Mouse (Mus musculus) brown adipose tissue, adult 24 weeks (tissue): Measurements from ENCODE around the gene Slc38a4. TPM values are rescaled to one million over a fixed set of nuclear protein-coding genes. Genes with fewer than 3 reads are reported as not detected.

Experiments
- H3K27ac ChIP-seq: fragments of 200-500 bp; replicated peaks from 2 replicates; pipeline ENCODE4 v1.5.1; 2012; ENCODE audit warnings: low read depth, mild to moderate bottlenecking, low read length
- H3K4me1 ChIP-seq: fragments of 200-500 bp; 2 replicates; pipeline ENCODE4 v1.6.1; 2012; ENCODE audit warnings: low read length, mixed read lengths; ENCODE audit not compliant: control insufficient read depth, insufficient read depth, insufficient read length
- H3K4me3 ChIP-seq: fragments of 200-500 bp; 2 replicates; pipeline ENCODE4 v1.5.1; 2012; ENCODE audit warnings: low read depth, mild to moderate bottlenecking, low read length, moderate library complexity; ENCODE audit not compliant: insufficient read depth
- polyA plus RNA-seq: library from polyadenylated mRNA; stranded (reverse); fragments of >200 nt; gene quantifications from 2 replicates; pipeline ENCODE4 v1.2.4, GENCODE M21; 2012; ENCODE audit not compliant: missing spikeins, insufficient read depth, insufficient read length

The Slc38a4 gene
- polyA plus RNA-seq, 1 experiment, result 0.75 TPM

GRCm38 (mm10) chr15:96974131-96974530, 81.6 kb downstream of the Slc38a4 start:
- Histone ChIP-seq H3K27ac (no peak overlapping the region), H3K4me3 (no peak overlapping the region), H3K4me1 (no peaks in the 10 kb centered on the region)

- no peak overlapping the region for H3K27ac ChIP-seq
- no peaks in the 10 kb centered on the region for H3K4me1 ChIP-seq
- no peak overlapping the region for H3K4me3 ChIP-seq
These were observed 82.4 kb downstream of the Slc38a4 start for GRCm38 (mm10) chr15:96973370-96973769.

GRCm38 (mm10) chr15:96972706-96973274, 83.0 kb downstream of the Slc38a4 start:
- no peak overlapping the region for H3K27ac ChIP-seq
- no peak overlapping the region for H3K4me3 ChIP-seq
- no peaks in the 10 kb centered on the region for H3K4me1 ChIP-seq

GRCm38 (mm10) chr15:96971906-96972305, 83.8 kb downstream of the Slc38a4 start:
- no peaks in the 10 kb centered on the region for H3K4me1 ChIP-seq
- H3K4me3 ChIP-seq, result no peak overlapping the region
- H3K27ac ChIP-seq, result no peak overlapping the region

- Histone ChIP-seq H3K4me1 (no peaks in the 10 kb centered on the region), H3K27ac (no peak overlapping the region), H3K4me3 (no peak overlapping the region)
These were observed 86.0 kb downstream of the Slc38a4 start for GRCm38 (mm10) chr15:96969792-96970191.

- no peak overlapping the region for H3K27ac ChIP-seq
- H3K4me1 ChIP-seq, result no peaks in the 10 kb centered on the region
- H3K4me3 ChIP-seq, result no peak overlapping the region
These were observed 87.0 kb downstream of the Slc38a4 start for GRCm38 (mm10) chr15:96968741-96969140.

- H3K27ac ChIP-seq, result no peak overlapping the region
- no peaks in the 10 kb centered on the region for H3K4me1 ChIP-seq
- no peak overlapping the region for H3K4me3 ChIP-seq
These were observed 89.4 kb downstream of the Slc38a4 start for GRCm38 (mm10) chr15:96966326-96966725.

- no peak overlapping the region for H3K4me3 ChIP-seq
- no peaks in the 10 kb centered on the region for H3K4me1 ChIP-seq
- no peak overlapping the region for H3K27ac ChIP-seq
These were observed 92.0 kb downstream of the Slc38a4 start for GRCm38 (mm10) chr15:96963735-96964134.

- H3K27ac ChIP-seq, result no peak overlapping the region
- H3K4me3 ChIP-seq, result no peak overlapping the region
- no peaks in the 10 kb centered on the region for H3K4me1 ChIP-seq
These were observed 92.4 kb downstream of the Slc38a4 start for GRCm38 (mm10) chr15:96963318-96963717.

- Histone ChIP-seq H3K4me1 (no peaks in the 10 kb centered on the region), H3K27ac (no peak overlapping the region), H3K4me3 (no peak overlapping the region)
These were observed 95.4 kb downstream of the Slc38a4 start for GRCm38 (mm10) chr15:96960343-96960742.

- Histone ChIP-seq H3K27ac (no peak overlapping the region), H3K4me3 (no peak overlapping the region), H3K4me1 (no peaks in the 10 kb centered on the region)
These were observed 96.5 kb downstream of the Slc38a4 start for GRCm38 (mm10) chr15:96959247-96959646.

GRCm38 (mm10) chr15:96956699-96957098, 99.1 kb downstream of the Slc38a4 start:
- H3K4me1 ChIP-seq, result no peaks in the 10 kb centered on the region
- H3K27ac ChIP-seq, result no peak overlapping the region
- H3K4me3 ChIP-seq, result no peak overlapping the region

GRCm38 (mm10) chr15:96954389-96954788, 101.4 kb downstream of the Slc38a4 start:
- Histone ChIP-seq H3K4me1 (no peaks in the 10 kb centered on the region), H3K4me3 (no peak overlapping the region), H3K27ac (no peak overlapping the region)

GRCm38 (mm10) chr15:96953938-96954238, 101.9 kb downstream of the Slc38a4 start:
- H3K27ac ChIP-seq, result no peak overlapping the region
- H3K4me1 ChIP-seq, result no peaks in the 10 kb centered on the region
- H3K4me3 ChIP-seq, result no peak overlapping the region

GRCm38 (mm10) chr15:96953112-96953937, 102.4 kb downstream of the Slc38a4 start:
- H3K4me3 ChIP-seq, result no peak overlapping the region
- no peak overlapping the region for H3K27ac ChIP-seq
- no peaks in the 10 kb centered on the region for H3K4me1 ChIP-seq

GRCm38 (mm10) chr15:96952488-96952887, 103.3 kb downstream of the Slc38a4 start:
- H3K4me1 ChIP-seq, result no peaks in the 10 kb centered on the region
- no peak overlapping the region for H3K4me3 ChIP-seq
- no peak overlapping the region for H3K27ac ChIP-seq
